Mouse (Mus musculus): ENCODE measurements around the gene Itln1. TPM values are rescaled to one million over a fixed set of nuclear protein-coding genes. Genes with fewer than 3 reads are reported as not detected.

Gene Itln1
- total and polyA plus RNA-seq, 3 experiments = not detected

GRCm38 (mm10) chr1:171501016-171501610 lies 34.0 kb downstream of the Itln1 start:
- H3K4me1 ChIP-seq (ENCODE audit: insufficient read depth, low read depth, low read length) = peaks cover 36% of the 10 kb centered on the region
- DNase-seq (ENCODE audit: low spot score) (no peak), ATAC-seq (ENCODE audit: extremely low read depth, insufficient number of reproducible peaks, low FRiP score, poor library complexity, severe bottlenecking) (no peak)
- no peaks in the 10 kb centered on the region for H3K27me3 ChIP-seq (ENCODE audit: insufficient read depth, low read length)
- H3K9me3 ChIP-seq (replicated peaks) = no peaks in the 10 kb centered on the region
- no peak overlapping the region for H3K4me3 ChIP-seq (ENCODE audit: low read depth, low read length)
- TF ChIP-seq GATA1 (IDR thresholded peaks at IDR 0.05; ENCODE audit: borderline replicate concordance, low read length) (no peak), POLR2AphosphoS5 (IDR thresholded peaks at IDR 0.05; ENCODE audit: insufficient replicate concordance, low read depth, low read length) (no peak), GATA2 (IDR thresholded peaks at IDR 0.05; ENCODE audit: borderline replicate concordance, low read depth, low read length) (no peak), TAL1 (conservative IDR thresholded peaks at IDR 0.05; ENCODE audit: low read depth, low read length) (no peak), CTCF (IDR thresholded peaks at IDR 0.05; ENCODE audit: low read depth, low read length) (no peak)
- H3K36me3 ChIP-seq (replicated peaks) = no peaks in the 10 kb centered on the region

- ATAC-seq (ENCODE audit: extremely low read depth, insufficient number of reproducible peaks, low FRiP score, poor library complexity, severe bottlenecking) (no peak), DNase-seq (ENCODE audit: low spot score) (no peak)
These were observed 35.2 kb downstream of the Itln1 start for GRCm38 (mm10) chr1:171499856-171500255.

GRCm38 (mm10) chr1:171495371-171495770 lies 39.7 kb downstream of the Itln1 start:
- DNase-seq (ENCODE audit: low spot score) = no peak
- no peak for TF ChIP-seq TAL1 (conservative IDR thresholded peaks at IDR 0.05; ENCODE audit: low read depth, low read length)
- no peak for TF ChIP-seq GATA2 (IDR thresholded peaks at IDR 0.05; ENCODE audit: borderline replicate concordance, low read depth, low read length)
- ATAC-seq (ENCODE audit: extremely low read depth, insufficient number of reproducible peaks, low FRiP score, poor library complexity, severe bottlenecking) = no peak

More at GRCm38 (mm10) chr1:171499856-171500255, 35.2 kb downstream of the Itln1 start:
- no peaks in the 10 kb centered on the region for H3K36me3 ChIP-seq (replicated peaks)
- H3K9me3 ChIP-seq (replicated peaks) = no peaks in the 10 kb centered on the region
- no peaks in the 10 kb centered on the region for H3K27me3 ChIP-seq (ENCODE audit: insufficient read depth, low read length)
- no peak for TF ChIP-seq GATA2 (IDR thresholded peaks at IDR 0.05; ENCODE audit: borderline replicate concordance, low read depth, low read length)
- TF ChIP-seq GATA1 (IDR thresholded peaks at IDR 0.05; ENCODE audit: borderline replicate concordance, low read length) = no peak
- TF ChIP-seq CTCF (IDR thresholded peaks at IDR 0.05; ENCODE audit: low read depth, low read length) = no peak
- no peak for TF ChIP-seq POLR2AphosphoS5 (IDR thresholded peaks at IDR 0.05; ENCODE audit: insufficient replicate concordance, low read depth, low read length)
- no peak for TF ChIP-seq TAL1 (conservative IDR thresholded peaks at IDR 0.05; ENCODE audit: low read depth, low read length)
- peaks cover 27% of the 10 kb centered on the region for H3K4me1 ChIP-seq (ENCODE audit: insufficient read depth, low read depth, low read length)
- no peak overlapping the region for H3K4me3 ChIP-seq (ENCODE audit: low read depth, low read length)

GRCm38 (mm10) chr1:171494241-171494640 lies 40.9 kb downstream of the Itln1 start:
- Histone ChIP-seq H3K4me3 (ENCODE audit: low read depth, low read length) (no peak overlapping the region), H3K9me3 (replicated peaks) (no peaks in the 10 kb centered on the region), H3K36me3 (replicated peaks) (no peaks in the 10 kb centered on the region), H3K27me3 (ENCODE audit: insufficient read depth, low read length) (no peaks in the 10 kb centered on the region; the same call in 1 of the 2 replicates), H3K4me1 (ENCODE audit: insufficient read depth, low read depth, low read length) (no peaks in the 10 kb centered on the region)
- TF ChIP-seq CTCF (IDR thresholded peaks at IDR 0.05; ENCODE audit: low read depth, low read length) = no peak
- TF ChIP-seq GATA2 (IDR thresholded peaks at IDR 0.05; ENCODE audit: borderline replicate concordance, low read depth, low read length) = no peak
- no peak for TF ChIP-seq POLR2AphosphoS5 (IDR thresholded peaks at IDR 0.05; ENCODE audit: insufficient replicate concordance, low read depth, low read length)
- TF ChIP-seq TAL1 (conservative IDR thresholded peaks at IDR 0.05; ENCODE audit: low read depth, low read length) = no peak
- no peak for TF ChIP-seq GATA1 (IDR thresholded peaks at IDR 0.05; ENCODE audit: borderline replicate concordance, low read length)
- no peak for DNase-seq (ENCODE audit: low spot score)
- ATAC-seq (ENCODE audit: extremely low read depth, insufficient number of reproducible peaks, low FRiP score, poor library complexity, severe bottlenecking) = no peak

More at GRCm38 (mm10) chr1:171495371-171495770, 39.7 kb downstream of the Itln1 start:
- H3K4me3 ChIP-seq (ENCODE audit: low read depth, low read length) = no peak overlapping the region
- H3K36me3 ChIP-seq (replicated peaks) = no peaks in the 10 kb centered on the region
- peaks cover 5% of the 10 kb centered on the region for H3K4me1 ChIP-seq (ENCODE audit: insufficient read depth, low read depth, low read length)
- H3K27me3 ChIP-seq (ENCODE audit: insufficient read depth, low read length) = no peaks in the 10 kb centered on the region; the same call in 1 of the 2 replicates
- H3K9me3 ChIP-seq (replicated peaks) = no peaks in the 10 kb centered on the region

GRCm38 (mm10) chr1:171478968-171479367 lies 56.1 kb downstream of the Itln1 start:
- no peak overlapping the region for H3K4me3 ChIP-seq (ENCODE audit: low read depth, low read length)
- DNase-seq (ENCODE audit: low spot score) = no peak

GRCm38 (mm10) chr1:171477758-171478545 lies 57.1 kb downstream of the Itln1 start:
- ATAC-seq (ENCODE audit: extremely low read depth, insufficient number of reproducible peaks, low FRiP score, poor library complexity, severe bottlenecking) (peak; percentile 77), DNase-seq (ENCODE audit: low spot score) (no peak)
- TF ChIP-seq GATA2 (IDR thresholded peaks at IDR 0.05; ENCODE audit: borderline replicate concordance, low read depth, low read length) = no peak
- no peak for TF ChIP-seq GATA1 (IDR thresholded peaks at IDR 0.05; ENCODE audit: borderline replicate concordance, low read length)
- TF ChIP-seq CTCF (IDR thresholded peaks at IDR 0.05; ENCODE audit: low read depth, low read length) = no peak
- no peak for TF ChIP-seq POLR2AphosphoS5 (IDR thresholded peaks at IDR 0.05; ENCODE audit: insufficient replicate concordance, low read depth, low read length)
- no peak for TF ChIP-seq TAL1 (conservative IDR thresholded peaks at IDR 0.05; ENCODE audit: low read depth, low read length)
- peak overlapping the region; percentile 67 for H3K4me3 ChIP-seq (ENCODE audit: low read depth, low read length)
- H3K27me3 ChIP-seq (ENCODE audit: insufficient read depth, low read length) = no peaks in the 10 kb centered on the region; the same call in 1 of the 2 replicates
- peaks cover 15% of the 10 kb centered on the region for H3K4me1 ChIP-seq (ENCODE audit: insufficient read depth, low read depth, low read length)
- no peaks in the 10 kb centered on the region for H3K9me3 ChIP-seq (replicated peaks)
- H3K36me3 ChIP-seq (replicated peaks) = no peaks in the 10 kb centered on the region

More at GRCm38 (mm10) chr1:171478968-171479367, 56.1 kb downstream of the Itln1 start:
- peak; percentile 45; the same call in 1 of the 2 replicates for ATAC-seq (ENCODE audit: extremely low read depth, insufficient number of reproducible peaks, low FRiP score, poor library complexity, severe bottlenecking)
- Histone ChIP-seq H3K27me3 (ENCODE audit: insufficient read depth, low read length) (no peaks in the 10 kb centered on the region; the same call in 1 of the 2 replicates), H3K4me1 (ENCODE audit: insufficient read depth, low read depth, low read length) (peaks cover 14% of the 10 kb centered on the region), H3K36me3 (replicated peaks) (no peaks in the 10 kb centered on the region), H3K9me3 (replicated peaks) (no peaks in the 10 kb centered on the region)
- TF ChIP-seq TAL1 (conservative IDR thresholded peaks at IDR 0.05; ENCODE audit: low read depth, low read length) (no peak), CTCF (IDR thresholded peaks at IDR 0.05; ENCODE audit: low read depth, low read length) (peak; percentile 25; the same call in 1 of the 2 replicates)
